Mouse (Mus musculus): ENCODE data around the gene Sh3rf1.

The Sh3rf1 gene

GRCm38 (mm10) chr8:61427916-61428681, 204.4 kb downstream of the Sh3rf1 start:
- DNase-seq, result peak; percentile 31 to 39

GRCm38 (mm10) chr8:61428821-61429482, 205.3 kb downstream of the Sh3rf1 start:
- no peak for DNase-seq

GRCm38 (mm10) chr8:61435481-61435880, 211.8 kb downstream of the Sh3rf1 start:
- DNase-seq, result no peak

GRCm38 (mm10) chr8:61436147-61436546, 212.5 kb downstream of the Sh3rf1 start:
- no peak for DNase-seq

- no peak for DNase-seq
These were observed 213.1 kb downstream of the Sh3rf1 start for GRCm38 (mm10) chr8:61436586-61437304.

- DNase-seq, result no peak
These were observed 213.6 kb downstream of the Sh3rf1 start for GRCm38 (mm10) chr8:61437305-61437605.

GRCm38 (mm10) chr8:61442988-61443387, 219.3 kb downstream of the Sh3rf1 start:
- DNase-seq, result no peak

- DNase-seq, result no peak
These were observed 220.7 kb downstream of the Sh3rf1 start for GRCm38 (mm10) chr8:61444358-61444757.

All from cerebellum, postnatal 14 days (tissue).